Mouse (Mus musculus) ES-Bruce4 (cell line): ENCODE data around the gene Mesp1. TPM values are rescaled to one million over a fixed set of nuclear protein-coding genes. Genes with fewer than 3 reads are reported as not detected.
"Not testable (repeated sequence)": the region's sequence is repeated elsewhere in the genome, so short reads cannot be mapped to it uniquely, and the experiment has no call there.

ENCODE experiments used
- H3K27ac ChIP-seq: 2 replicates; pipeline ENCODE4 v1.5.1; 2012; ENCODE audit warnings: low read length, inconsistent platforms; ENCODE audit not compliant: insufficient read depth
- H3K27me3 ChIP-seq: 2 replicates; pipeline ENCODE4 v1.6.1; 2012; ENCODE audit warnings: mild to moderate bottlenecking, low read length, inconsistent platforms; ENCODE audit not compliant: control insufficient read depth, poor library complexity, insufficient read depth, severe bottlenecking
- H3K36me3 ChIP-seq: 2 replicates; pipeline ENCODE4 v1.6.1; 2012; ENCODE audit warnings: inconsistent platforms, mild to moderate bottlenecking, low read length, moderate library complexity; ENCODE audit not compliant: control insufficient read depth, poor library complexity, insufficient read depth, severe bottlenecking
- H3K4me1 ChIP-seq: one replicate; pipeline ENCODE4 v1.8.1; 2011; ENCODE audit warnings: low read length; ENCODE audit not compliant: control insufficient read depth, insufficient read depth
- H3K4me3 ChIP-seq: 2 replicates; pipeline ENCODE4 v1.5.1; 2011; ENCODE audit warnings: low read depth, mild to moderate bottlenecking, low read length
- H3K9ac ChIP-seq: 2 replicates; pipeline ENCODE4 v1.6.1; 2012; ENCODE audit warnings: low read depth, mild to moderate bottlenecking, inconsistent platforms; ENCODE audit not compliant: poor library complexity, severe bottlenecking
- H3K9me3 ChIP-seq: replicated peaks from 2 replicates; pipeline ENCODE4 v1.6.1; 2012; ENCODE audit warnings: mild to moderate bottlenecking, low read length, inconsistent platforms; ENCODE audit not compliant: control insufficient read depth, poor library complexity, insufficient read depth, severe bottlenecking
- CTCF ChIP-seq: IDR thresholded peaks from one replicate; pipeline ENCODE4 v1.8.1; 2011; ENCODE audit warnings: low read depth, low read length
- EP300 ChIP-seq: IDR thresholded peaks from 2 replicates; pipeline ENCODE4 v1.6.1; 2011; ENCODE audit warnings: low read depth, low read length; ENCODE audit not compliant: insufficient read depth
- POLR2A ChIP-seq: IDR thresholded peaks from one replicate; pipeline ENCODE4 v1.8.1; 2011; ENCODE audit warnings: low read length; ENCODE audit not compliant: insufficient read depth
- polyA plus RNA-seq: library from polyadenylated mRNA; stranded (reverse); fragments of >200 nt; gene quantifications from 2 replicates; pipeline ENCODE4 v1.2.4, GENCODE M21; 2011; ENCODE audit warnings: low read depth; ENCODE audit not compliant: missing spikeins, insufficient read depth, insufficient read length

The Mesp1 gene
- polyA plus RNA-seq, 1 experiment: not detected

- no peak overlapping the region for H3K4me3 ChIP-seq
- TF ChIP-seq CTCF (no peak), POLR2A (no peak), EP300 (no peak)
- no peaks in the 10 kb centered on the region for H3K27me3 ChIP-seq
- no peak overlapping the region for H3K9ac ChIP-seq
- peaks cover 1% of the 10 kb centered on the region for H3K4me1 ChIP-seq
- no peaks in the 10 kb centered on the region for H3K9me3 ChIP-seq
- no peaks in the 10 kb centered on the region for H3K36me3 ChIP-seq
- no peak overlapping the region for H3K27ac ChIP-seq
These were observed 6.7 kb upstream of the Mesp1 start for GRCm38 (mm10) chr7:79800336-79800735.

- H3K9ac ChIP-seq: no peak overlapping the region
- no peak for TF ChIP-seq POLR2A
- no peak for TF ChIP-seq CTCF
- TF ChIP-seq EP300: no peak
- H3K36me3 ChIP-seq: no peaks in the 10 kb centered on the region
- no peaks in the 10 kb centered on the region for H3K9me3 ChIP-seq
- H3K27me3 ChIP-seq: no peaks in the 10 kb centered on the region
- no peak overlapping the region for H3K4me3 ChIP-seq
- H3K4me1 ChIP-seq: peaks cover 1% of the 10 kb centered on the region
- no peak overlapping the region for H3K27ac ChIP-seq
These were observed 5.9 kb upstream of the Mesp1 start for GRCm38 (mm10) chr7:79799506-79799905.

- TF ChIP-seq CTCF (peak; percentile 75), EP300 (no peak)
These were observed 5.5 kb upstream of the Mesp1 start for GRCm38 (mm10) chr7:79799048-79799447.

DNA sequence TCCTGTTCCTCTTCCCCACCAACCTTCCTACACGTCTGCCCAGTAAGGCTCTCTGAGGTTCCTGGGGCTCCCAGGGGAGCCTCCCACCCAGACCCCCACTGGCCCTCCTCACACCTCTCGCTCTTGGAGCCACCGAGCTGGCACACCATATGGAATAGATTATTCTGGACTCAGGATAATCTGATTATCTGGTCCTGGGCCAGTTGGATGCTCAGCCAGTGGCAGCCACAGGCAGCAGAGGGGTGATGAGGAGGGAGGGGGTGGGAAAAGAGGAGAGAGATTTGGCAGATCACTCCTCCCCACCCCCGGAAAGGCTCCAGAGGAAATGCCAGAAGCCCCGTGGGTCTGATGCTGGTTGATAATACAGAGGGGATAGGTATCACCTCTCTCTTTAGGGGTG lies 5.0 kb upstream of the Mesp1 start:
- no peaks in the 10 kb centered on the region for H3K27me3 ChIP-seq
- no peaks in the 10 kb centered on the region for H3K9me3 ChIP-seq
- H3K4me3 ChIP-seq: no peak overlapping the region
- no peaks in the 10 kb centered on the region for H3K36me3 ChIP-seq
- H3K27ac ChIP-seq: no peak overlapping the region
- peaks cover 1% of the 10 kb centered on the region for H3K4me1 ChIP-seq
- no peak overlapping the region for H3K9ac ChIP-seq
- TF ChIP-seq POLR2A (no peak), CTCF (no peak), EP300 (no peak)

More at GRCm38 (mm10) chr7:79799048-79799447, 5.5 kb upstream of the Mesp1 start:
- Histone ChIP-seq H3K27me3 (no peaks in the 10 kb centered on the region), H3K9me3 (no peaks in the 10 kb centered on the region), H3K27ac (no peak overlapping the region), H3K9ac (no peak overlapping the region), H3K4me1 (peaks cover 1% of the 10 kb centered on the region), H3K36me3 (no peaks in the 10 kb centered on the region), H3K4me3 (no peak overlapping the region)

DNA sequence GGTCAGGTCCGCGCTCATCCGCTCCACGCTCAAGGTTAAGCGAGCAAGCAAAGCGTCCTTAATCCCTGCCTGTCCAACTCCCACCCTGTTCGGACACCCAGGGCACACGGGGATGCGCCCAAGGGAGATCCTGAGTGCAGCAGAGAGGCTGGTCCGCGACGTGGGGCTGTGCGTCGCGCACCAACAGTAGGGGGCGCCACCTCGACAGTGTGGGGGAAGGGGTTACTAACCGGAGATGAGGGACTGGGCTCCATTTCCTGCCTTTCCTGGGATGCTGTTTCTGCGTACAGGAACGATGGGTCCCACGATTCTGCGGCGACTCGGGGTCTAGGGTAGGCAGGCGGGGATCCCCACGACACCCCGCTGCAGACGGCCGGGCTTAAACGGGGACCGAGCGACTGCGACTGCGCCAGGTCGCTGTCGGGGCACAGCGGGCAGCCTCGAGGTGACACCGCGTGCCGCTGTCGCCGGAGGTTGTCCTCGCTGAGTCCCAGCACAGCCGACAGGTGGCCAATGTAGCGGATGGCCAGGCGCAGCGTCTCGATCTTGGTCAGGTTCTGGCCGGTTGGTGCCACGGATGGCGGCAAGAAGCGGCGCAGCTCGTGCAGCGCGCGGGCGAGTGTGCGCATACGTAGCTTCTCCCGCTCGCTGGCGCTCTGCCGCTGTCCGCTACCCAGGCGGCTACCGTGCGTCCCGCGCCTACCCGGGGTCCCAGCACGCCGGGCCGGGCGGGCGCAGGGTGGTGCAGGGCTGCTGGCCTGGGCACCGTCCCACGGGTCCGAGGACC lies 760 bp downstream of the Mesp1 start:
- Histone ChIP-seq H3K4me1 (no peaks in the 10 kb centered on the region), H3K36me3 (no peaks in the 10 kb centered on the region), H3K27me3 (no peaks in the 10 kb centered on the region), H3K27ac (no peak overlapping the region), H3K9me3 (no peaks in the 10 kb centered on the region), H3K4me3 (peak overlapping the region; percentile 65), H3K9ac (peak overlapping the region; percentile 16)
- no peak for TF ChIP-seq POLR2A
- peak; percentile 79 for TF ChIP-seq CTCF

GRCm38 (mm10) chr7:79789812-79790211 lies 3.8 kb downstream of the Mesp1 start:
- not testable (repeated sequence) for H3K27ac ChIP-seq, H3K27me3 ChIP-seq, H3K4me3 ChIP-seq, H3K9ac ChIP-seq, H3K36me3 ChIP-seq, H3K9me3 ChIP-seq, H3K4me1 ChIP-seq
